Mouse (Mus musculus) neutrophil, adult 83 days (primary cell): ENCODE data around the gene Tspan14. TPM values are rescaled to one million over a fixed set of nuclear protein-coding genes. Genes with fewer than 3 reads are reported as not detected.

Source experiments
- total RNA-seq, 2 experiments: library from RNA; stranded (reverse); gene quantifications; one replicate each; pipeline ENCODE4 v1.2.4; 2023

Gene Tspan14
- total RNA-seq: 100 to 1,000 TPM in 1 of 2 experiments, 10 to 100 TPM in 1; 90.2 to 101 TPM

DNA sequence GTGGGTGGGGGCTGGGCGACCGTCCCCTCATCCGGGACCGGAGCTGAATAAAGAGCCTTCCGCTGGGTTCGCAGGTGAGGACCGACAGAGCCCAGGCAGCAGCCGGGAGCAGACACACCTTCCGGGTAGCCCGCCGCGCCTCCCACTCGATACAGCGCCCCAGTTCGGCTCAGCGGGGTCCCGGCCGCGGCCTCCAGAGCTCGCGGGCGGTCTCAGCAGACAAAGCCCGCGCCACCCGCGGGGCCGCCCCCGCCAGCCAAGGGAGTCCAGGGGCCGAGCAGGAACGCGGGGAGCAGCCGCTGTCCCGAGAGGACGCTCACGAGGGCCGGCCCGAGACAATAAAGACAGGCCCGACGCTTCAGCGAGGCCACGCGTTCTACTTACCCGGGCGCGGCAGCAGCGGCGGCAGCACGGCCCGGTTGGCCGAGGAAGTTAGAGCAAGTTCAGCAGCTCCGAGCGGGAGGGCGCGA lies at the start of gene Tspan14:
Tspan14 (minus strand) TSS at position 416 of the 470 bp plus-strand sequence.

DNA sequence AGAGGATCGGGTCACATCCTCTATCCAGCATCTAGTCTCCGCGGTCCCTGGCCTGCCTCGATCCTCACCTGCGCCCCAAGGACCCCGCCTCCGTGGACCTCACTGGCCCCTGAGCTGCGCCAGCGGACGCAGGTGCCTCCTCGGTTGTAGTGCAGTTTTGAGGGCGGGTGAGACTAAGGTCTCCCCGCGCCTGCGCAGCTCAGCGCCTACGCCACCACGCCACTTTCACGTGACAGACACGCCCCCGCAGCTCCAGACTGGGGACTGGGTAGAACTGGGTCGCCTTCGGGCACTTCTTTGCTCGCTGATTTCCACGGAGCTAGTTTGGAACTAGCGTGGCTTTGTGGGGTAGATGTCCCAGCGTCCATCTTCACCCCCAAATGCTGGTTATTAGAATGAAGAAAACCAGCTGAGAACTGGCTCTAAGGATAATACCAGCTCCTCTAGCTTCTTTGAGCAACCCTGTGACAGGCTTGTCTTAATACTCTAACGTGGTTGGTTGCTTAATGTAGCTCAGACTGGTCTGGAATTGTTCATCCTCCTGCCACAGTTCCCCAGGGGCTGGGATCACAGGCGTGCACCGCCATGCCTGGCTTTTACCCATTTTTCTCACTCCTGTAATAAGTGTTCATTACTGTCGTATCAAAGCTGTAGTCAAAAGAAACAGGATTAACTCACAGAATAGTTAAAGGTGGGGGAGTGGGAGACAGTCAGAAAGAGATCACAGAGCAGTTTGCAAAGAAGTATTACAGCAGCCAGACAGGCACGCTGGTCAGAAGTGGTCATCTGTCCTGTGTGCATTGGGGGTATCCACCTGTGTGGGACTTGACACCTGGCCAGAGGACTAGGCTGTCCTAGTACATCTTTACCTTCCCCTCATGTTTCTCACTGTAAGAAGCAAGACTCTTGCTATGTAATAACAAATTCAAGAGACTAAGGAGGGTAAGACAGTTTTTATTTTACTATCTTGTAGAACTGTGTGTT lies 47.3 kb upstream of the Tspan14 start, which contains the start of gene Fam213a:
Fam213a (minus strand) TSS at position 159 of the 984 bp plus-strand sequence.

DNA sequence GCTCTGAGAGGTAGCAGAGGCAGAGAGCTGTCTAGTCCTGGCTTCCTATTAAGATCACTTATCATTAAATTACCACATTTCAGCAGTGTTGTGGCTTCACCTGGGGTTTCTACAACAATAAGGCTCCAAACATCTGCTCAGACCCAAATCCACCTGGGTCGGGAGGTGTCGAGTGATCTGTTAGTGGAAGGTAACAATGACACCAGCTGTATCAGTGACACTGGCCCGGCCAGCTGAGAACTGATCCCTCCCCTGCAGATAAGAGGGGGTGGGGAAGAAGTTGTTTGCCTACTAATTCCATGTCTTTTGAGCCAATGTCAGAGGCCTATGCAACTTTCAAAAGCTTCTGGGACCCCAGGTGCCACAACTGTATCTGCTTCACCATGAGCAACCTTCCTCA lies 73.4 kb downstream of the Tspan14 start, which contains the start of gene Sh2d4b:
Sh2d4b (minus strand) TSS at position 71 of the 400 bp plus-strand sequence.

Other genes with a start within 250 kb of the Tspan14 start
- gene Sh2d4b, start 73.5 kb downstream of the Tspan14 start, total RNA-seq: 1 to 10 TPM in 1 of 2 experiments, under 1 TPM in 1; 0.99 to 1.6 TPM
- gene Fam213a, start 47.0 kb upstream of the Tspan14 start, total RNA-seq: 1 to 10 TPM; 2.5 to 6.6 TPM
- gene Dydc2, start 102.4 kb upstream of the Tspan14 start, total RNA-seq: not detected
- gene Dydc1, start 106.1 kb upstream of the Tspan14 start, total RNA-seq: not detected
- gene Mat1a, start 138.2 kb upstream of the Tspan14 start, total RNA-seq: not detected
- gene Sftpa1, start 165.0 kb upstream of the Tspan14 start, total RNA-seq: not detected
- gene Mbl1, start 184.7 kb upstream of the Tspan14 start, total RNA-seq: not detected
- not detected for gene Sftpd, start 218.3 kb upstream of the Tspan14 start, total RNA-seq